Mouse (Mus musculus): ENCODE measurements around the gene Olfr1378. TPM values are rescaled to one million over a fixed set of nuclear protein-coding genes. Genes with fewer than 3 reads are reported as not detected.

The Olfr1378 gene
- polyA plus RNA-seq, 1 experiment from 2014 or later: not detected

DNA sequence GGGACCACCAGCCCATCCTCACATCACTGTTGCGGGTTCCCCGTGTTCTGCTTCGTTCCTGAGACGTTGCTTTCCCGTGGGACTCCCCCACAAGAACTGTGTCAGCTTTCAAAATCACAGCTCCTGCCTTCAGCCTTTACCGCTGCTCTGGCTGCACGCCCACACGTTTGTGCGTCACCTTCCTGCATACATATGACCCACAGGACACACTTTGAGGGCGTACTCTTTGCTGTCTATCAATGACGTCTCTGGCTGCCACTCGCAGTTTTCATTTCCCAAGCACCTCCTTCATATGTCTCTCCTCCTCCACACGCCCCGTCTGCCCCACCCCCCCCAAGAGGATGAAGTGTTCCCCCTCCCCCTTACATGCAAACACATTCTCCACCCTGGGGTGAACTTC is 14.0 kb upstream of the Olfr1378 start:
- H3K27me3 ChIP-seq (ENCODE audit: control insufficient read depth, insufficient read depth, low read depth, low read length): no peaks in the 10 kb centered on the region
- H3K9me3 ChIP-seq (replicated peaks; ENCODE audit: control insufficient read depth, low read length, poor library complexity, severe bottlenecking): no peaks in the 10 kb centered on the region
- no peaks in the 10 kb centered on the region for H3K36me3 ChIP-seq (ENCODE audit: control insufficient read depth, insufficient read depth, low read length)
- H3K4me2 ChIP-seq (ENCODE audit: low read length): no peak overlapping the region
- ATAC-seq: no peak
- H3K4me1 ChIP-seq (ENCODE audit: control insufficient read depth, insufficient read depth, low read length): no peaks in the 10 kb centered on the region
- no peak overlapping the region for H3K27ac ChIP-seq (ENCODE audit: low read length)
- no peak overlapping the region for H3K9ac ChIP-seq (ENCODE audit: low read depth, low read length)
- no peak overlapping the region for H3K4me3 ChIP-seq (ENCODE audit: low read depth, low read length)
- WGBS: 62% methylated on average over 14 of the region's 14 CpGs

DNA sequence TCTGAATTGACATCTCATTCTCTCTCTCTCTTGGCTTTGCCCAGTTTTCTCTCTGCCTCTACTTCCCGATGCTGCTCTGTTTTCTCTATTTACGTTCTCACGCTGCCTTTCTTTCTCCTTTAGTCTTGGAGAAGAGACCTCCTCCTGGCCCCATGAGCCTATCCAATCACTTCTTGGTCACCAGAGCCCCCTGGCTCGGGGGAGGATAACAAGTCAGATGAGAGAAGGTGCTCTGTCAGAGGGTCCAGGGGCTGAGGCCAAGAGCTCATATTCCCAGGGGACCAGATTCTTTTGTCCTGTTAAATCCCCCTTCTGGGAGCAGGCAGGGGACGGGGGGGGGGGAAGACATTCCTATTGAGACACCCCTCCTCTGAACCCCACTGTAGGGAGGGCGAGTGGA is 12.7 kb upstream of the Olfr1378 start, which contains the start of gene Prop1:
TSS of gene Prop1 (minus strand) at position 101 of the 400 bp plus-strand sequence.
- ATAC-seq: no peak
- no peaks in the 10 kb centered on the region for H3K4me1 ChIP-seq (ENCODE audit: control insufficient read depth, insufficient read depth, low read length)
- no peak within 1 kb of the TSS for H3K27ac ChIP-seq (ENCODE audit: low read length)
- WGBS: 66% methylated on average over 6 of the region's 6 CpGs
- no peak within 1 kb of the TSS for H3K4me2 ChIP-seq (ENCODE audit: low read length)
- no peak within 1 kb of the TSS for H3K9ac ChIP-seq (ENCODE audit: low read depth, low read length)
- no peaks in the 10 kb centered on the region for H3K36me3 ChIP-seq (ENCODE audit: control insufficient read depth, insufficient read depth, low read length)
- H3K4me3 ChIP-seq (ENCODE audit: low read depth, low read length): no peak within 1 kb of the TSS
- no peaks in the 10 kb centered on the region for H3K9me3 ChIP-seq (replicated peaks; ENCODE audit: control insufficient read depth, low read length, poor library complexity, severe bottlenecking)
- no peaks in the 10 kb centered on the region for H3K27me3 ChIP-seq (ENCODE audit: control insufficient read depth, insufficient read depth, low read depth, low read length)

DNA sequence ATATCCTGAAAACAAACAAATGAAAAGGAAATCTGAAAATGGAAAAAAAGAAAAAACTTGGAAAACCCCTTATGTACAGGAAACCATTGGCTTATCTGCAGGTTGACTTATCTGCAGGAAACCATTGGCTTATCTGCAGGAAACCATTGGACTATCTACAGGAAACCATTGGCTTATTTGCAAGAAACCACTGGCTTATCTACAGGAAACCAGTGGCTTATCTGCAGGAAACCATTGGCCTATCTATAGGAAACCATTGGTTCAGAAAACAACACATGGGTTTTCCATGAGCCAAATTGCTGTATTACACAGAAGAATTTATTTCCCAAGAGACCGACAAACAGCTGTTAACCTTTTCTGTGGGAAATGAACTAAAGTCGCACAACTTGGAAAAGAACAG is 1.4 kb upstream of the Olfr1378 start:
- H3K4me1 ChIP-seq (ENCODE audit: control insufficient read depth, insufficient read depth, low read length): no peaks in the 10 kb centered on the region
- H3K4me3 ChIP-seq (ENCODE audit: low read depth, low read length): no peak overlapping the region
- no peaks in the 10 kb centered on the region for H3K27me3 ChIP-seq (ENCODE audit: control insufficient read depth, insufficient read depth, low read depth, low read length)
- H3K36me3 ChIP-seq (ENCODE audit: control insufficient read depth, insufficient read depth, low read length): no peaks in the 10 kb centered on the region
- no peak for ATAC-seq
- no peaks in the 10 kb centered on the region for H3K9me3 ChIP-seq (replicated peaks; ENCODE audit: control insufficient read depth, low read length, poor library complexity, severe bottlenecking)
- 86% methylated on average over 2 of the region's 2 CpGs for WGBS
- H3K27ac ChIP-seq (ENCODE audit: low read length): no peak overlapping the region
- no peak overlapping the region for H3K9ac ChIP-seq (ENCODE audit: low read depth, low read length)
- H3K4me2 ChIP-seq (ENCODE audit: low read length): no peak overlapping the region

DNA sequence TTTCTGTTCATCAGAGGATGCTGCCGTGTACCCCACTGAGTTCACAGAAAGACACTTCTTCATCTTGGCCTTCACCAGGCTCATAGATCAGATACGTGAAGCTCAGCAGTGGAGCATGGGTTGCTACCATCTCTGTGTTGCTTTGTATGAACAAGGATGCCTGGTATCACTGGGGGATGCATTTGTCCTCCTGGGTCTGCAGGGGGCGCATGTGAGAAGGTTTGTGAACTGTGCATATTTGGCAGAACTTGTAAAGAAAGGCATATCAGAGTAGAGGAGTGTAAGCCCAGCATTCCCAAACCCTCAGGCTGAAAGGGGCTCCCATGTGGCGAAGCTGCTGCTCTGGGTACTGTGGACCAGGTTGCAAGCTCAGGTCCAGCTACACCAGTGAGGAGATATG is 10.9 kb downstream of the Olfr1378 start:
- Histone ChIP-seq H3K9me3 (replicated peaks; ENCODE audit: control insufficient read depth, low read length, poor library complexity, severe bottlenecking) (no peaks in the 10 kb centered on the region), H3K4me1 (ENCODE audit: control insufficient read depth, insufficient read depth, low read length) (no peaks in the 10 kb centered on the region), H3K4me3 (ENCODE audit: low read depth, low read length) (no peak overlapping the region), H3K9ac (ENCODE audit: low read depth, low read length) (no peak overlapping the region), H3K4me2 (ENCODE audit: low read length) (no peak overlapping the region), H3K27ac (ENCODE audit: low read length) (no peak overlapping the region), H3K27me3 (ENCODE audit: control insufficient read depth, insufficient read depth, low read depth, low read length) (no peaks in the 10 kb centered on the region), H3K36me3 (ENCODE audit: control insufficient read depth, insufficient read depth, low read length) (no peaks in the 10 kb centered on the region)
- WGBS: 65% methylated on average over 4 of the region's 4 CpGs
- ATAC-seq: no peak

DNA sequence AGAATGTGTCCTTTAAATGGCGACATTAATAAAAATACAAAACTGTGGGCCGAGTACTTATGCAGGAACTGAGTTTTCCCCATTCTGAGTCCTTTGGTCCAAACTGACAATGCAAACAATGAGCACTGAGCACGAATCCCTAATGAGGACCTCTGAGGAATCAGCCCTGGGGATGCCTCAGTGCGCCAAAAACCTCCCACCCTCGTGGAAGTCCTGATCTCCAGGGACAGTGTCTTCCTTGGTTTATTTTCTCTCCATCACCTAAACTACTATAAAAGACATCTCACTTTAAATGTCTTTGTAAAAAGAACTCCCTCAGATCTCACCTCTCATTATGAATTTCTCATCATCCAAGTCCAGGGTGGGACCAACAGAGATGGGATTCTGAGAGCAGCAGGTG is 15.3 kb downstream of the Olfr1378 start, which contains the start of gene Olfr1377:
TSS of gene Olfr1377 (plus strand) at position 301 of the 400 bp plus-strand sequence.
- Histone ChIP-seq H3K36me3 (ENCODE audit: control insufficient read depth, insufficient read depth, low read length) (no peaks in the 10 kb centered on the region), H3K9me3 (replicated peaks; ENCODE audit: control insufficient read depth, low read length, poor library complexity, severe bottlenecking) (no peaks in the 10 kb centered on the region), H3K27ac (ENCODE audit: low read length) (no peak within 1 kb of the TSS), H3K4me1 (ENCODE audit: control insufficient read depth, insufficient read depth, low read length) (no peaks in the 10 kb centered on the region), H3K9ac (ENCODE audit: low read depth, low read length) (no peak within 1 kb of the TSS), H3K4me3 (ENCODE audit: low read depth, low read length) (no peak within 1 kb of the TSS), H3K4me2 (ENCODE audit: low read length) (no peak within 1 kb of the TSS), H3K27me3 (ENCODE audit: control insufficient read depth, insufficient read depth, low read depth, low read length) (no peaks in the 10 kb centered on the region)
- no peak for ATAC-seq
- 68% methylated on average over 5 of the region's 5 CpGs for WGBS

DNA sequence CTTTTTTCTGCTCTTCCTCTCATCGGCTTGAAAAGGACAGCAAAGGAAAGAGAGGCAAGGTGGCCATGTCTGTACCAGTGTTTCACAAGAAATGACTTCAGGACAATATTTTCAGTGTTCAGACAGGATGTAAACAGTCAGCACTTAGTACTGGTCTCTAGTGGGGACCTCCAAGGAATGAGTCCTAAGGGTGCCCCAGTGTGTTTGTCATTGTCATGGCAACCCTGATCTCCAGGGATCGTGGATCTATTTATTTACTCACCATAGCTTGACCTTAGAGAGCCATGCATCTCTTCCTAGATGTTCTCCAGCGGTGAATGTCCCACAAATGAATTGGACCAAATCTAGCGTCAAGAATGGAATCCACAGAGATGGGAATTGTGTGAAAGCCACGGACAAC is 37.0 kb downstream of the Olfr1378 start, which contains the start of gene Olfr51:
TSS of gene Olfr51 (plus strand) at position 301 of the 400 bp plus-strand sequence.
- H3K9ac ChIP-seq (ENCODE audit: low read depth, low read length): no peak within 1 kb of the TSS
- 74% methylated on average over 5 of the region's 5 CpGs for WGBS
- H3K27me3 ChIP-seq (ENCODE audit: control insufficient read depth, insufficient read depth, low read depth, low read length): no peaks in the 10 kb centered on the region
- no peak within 1 kb of the TSS for H3K27ac ChIP-seq (ENCODE audit: low read length)
- ATAC-seq: no peak
- no peak within 1 kb of the TSS for H3K4me3 ChIP-seq (ENCODE audit: low read depth, low read length)
- H3K36me3 ChIP-seq (ENCODE audit: control insufficient read depth, insufficient read depth, low read length): no peaks in the 10 kb centered on the region
- H3K9me3 ChIP-seq (replicated peaks; ENCODE audit: control insufficient read depth, low read length, poor library complexity, severe bottlenecking): no peaks in the 10 kb centered on the region; the same call in 1 of the 2 replicates
- H3K4me2 ChIP-seq (ENCODE audit: low read length): no peak within 1 kb of the TSS
- H3K4me1 ChIP-seq (ENCODE audit: control insufficient read depth, insufficient read depth, low read length): no peaks in the 10 kb centered on the region

DNA sequence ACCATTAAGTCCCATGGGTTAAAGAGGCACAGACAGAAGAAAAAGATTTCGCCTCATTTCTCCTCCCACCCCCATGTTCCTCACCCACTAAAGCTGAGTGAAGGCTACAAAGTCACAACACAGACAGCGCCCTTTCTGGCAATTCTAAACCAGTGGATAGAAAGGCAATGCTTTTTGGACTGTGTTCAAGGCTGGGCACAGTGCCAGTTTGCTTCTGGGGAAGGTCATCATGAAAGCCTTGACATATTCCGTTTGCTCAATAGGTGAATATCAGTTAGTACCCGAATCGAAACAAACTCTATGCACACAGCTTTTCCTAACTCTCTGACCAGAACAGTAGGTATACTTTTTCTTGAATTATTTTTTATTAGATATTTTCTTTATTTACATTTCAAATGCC is 45.5 kb downstream of the Olfr1378 start:
- H3K36me3 ChIP-seq (ENCODE audit: control insufficient read depth, insufficient read depth, low read length): no peaks in the 10 kb centered on the region
- no peak overlapping the region for H3K27ac ChIP-seq (ENCODE audit: low read length)
- ATAC-seq: no peak
- H3K4me2 ChIP-seq (ENCODE audit: low read length): no peak overlapping the region
- no peaks in the 10 kb centered on the region for H3K27me3 ChIP-seq (ENCODE audit: control insufficient read depth, insufficient read depth, low read depth, low read length)
- WGBS: 75% methylated on average over 5 of the region's 5 CpGs
- H3K4me1 ChIP-seq (ENCODE audit: control insufficient read depth, insufficient read depth, low read length): no peaks in the 10 kb centered on the region
- H3K9me3 ChIP-seq (replicated peaks; ENCODE audit: control insufficient read depth, low read length, poor library complexity, severe bottlenecking): no peaks in the 10 kb centered on the region
- H3K9ac ChIP-seq (ENCODE audit: low read depth, low read length): no peak overlapping the region
- H3K4me3 ChIP-seq (ENCODE audit: low read depth, low read length): no peak overlapping the region

DNA sequence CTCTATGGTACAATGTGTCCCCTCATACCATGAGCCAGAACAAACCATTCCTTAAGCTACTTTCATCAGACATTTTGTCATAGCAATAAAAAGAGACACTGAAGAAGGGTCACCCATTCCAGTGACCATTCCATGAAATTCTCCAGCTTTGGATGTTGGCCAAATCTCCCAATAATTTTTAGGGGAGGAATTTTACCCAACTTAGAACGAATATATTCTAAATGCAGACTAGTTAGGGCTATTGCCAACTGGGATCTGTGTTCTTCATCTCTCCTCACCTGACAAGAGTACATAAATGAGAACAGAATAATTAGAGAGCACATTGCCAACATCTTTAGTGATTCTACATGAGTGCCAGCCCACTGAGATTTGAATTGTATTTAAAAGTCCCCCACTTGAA is 47.6 kb downstream of the Olfr1378 start, which contains the start of gene Olfr54:
TSS of gene Olfr54 (plus strand) at position 301 of the 400 bp plus-strand sequence.
- no peak for ATAC-seq
- H3K4me2 ChIP-seq (ENCODE audit: low read length): no peak within 1 kb of the TSS
- whole genome bisulfite sequencing: 67% methylated on average over 1 of the region's 1 CpGs

DNA sequence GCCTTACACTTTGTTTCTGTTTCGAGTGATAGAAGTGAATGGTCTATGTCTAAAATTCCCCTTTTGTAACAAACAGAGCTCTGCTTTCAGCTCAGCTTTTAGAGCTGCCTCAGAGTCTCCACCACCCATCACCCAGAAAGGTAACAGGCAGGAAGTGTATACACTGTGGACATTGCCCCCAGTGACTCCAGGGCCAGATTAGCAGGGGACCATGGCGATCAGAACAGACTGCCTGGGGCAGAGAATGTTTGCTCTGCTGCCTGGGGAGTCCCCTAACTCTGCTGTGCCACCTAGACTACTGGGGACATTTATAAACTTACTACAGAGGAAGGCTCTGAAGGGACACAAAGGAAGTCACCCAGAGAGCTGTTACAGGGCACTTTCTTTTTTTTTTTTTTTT is 50.0 kb downstream of the Olfr1378 start:
- ATAC-seq: no peak
- no peaks in the 10 kb centered on the region for H3K9me3 ChIP-seq (replicated peaks; ENCODE audit: control insufficient read depth, low read length, poor library complexity, severe bottlenecking)

More for the DNA sequence above, 47.6 kb downstream of the Olfr1378 start, which contains the start of gene Olfr54:
- no peaks in the 10 kb centered on the region for H3K9me3 ChIP-seq (replicated peaks; ENCODE audit: control insufficient read depth, low read length, poor library complexity, severe bottlenecking)
- no peaks in the 10 kb centered on the region for H3K4me1 ChIP-seq (ENCODE audit: control insufficient read depth, insufficient read depth, low read length)
- no peak within 1 kb of the TSS for H3K27ac ChIP-seq (ENCODE audit: low read length)
- no peak within 1 kb of the TSS for H3K9ac ChIP-seq (ENCODE audit: low read depth, low read length)
- H3K4me3 ChIP-seq (ENCODE audit: low read depth, low read length): no peak within 1 kb of the TSS
- H3K27me3 ChIP-seq (ENCODE audit: control insufficient read depth, insufficient read depth, low read depth, low read length): no peaks in the 10 kb centered on the region
- H3K36me3 ChIP-seq (ENCODE audit: control insufficient read depth, insufficient read depth, low read length): no peaks in the 10 kb centered on the region

More for the DNA sequence above, 50.0 kb downstream of the Olfr1378 start:
- H3K9ac ChIP-seq (ENCODE audit: low read depth, low read length): no peak overlapping the region
- no peaks in the 10 kb centered on the region for H3K36me3 ChIP-seq (ENCODE audit: control insufficient read depth, insufficient read depth, low read length)
- no peaks in the 10 kb centered on the region for H3K4me1 ChIP-seq (ENCODE audit: control insufficient read depth, insufficient read depth, low read length)
- no peak overlapping the region for H3K4me2 ChIP-seq (ENCODE audit: low read length)
- H3K27me3 ChIP-seq (ENCODE audit: control insufficient read depth, insufficient read depth, low read depth, low read length): no peaks in the 10 kb centered on the region
- no peak overlapping the region for H3K27ac ChIP-seq (ENCODE audit: low read length)
- 51% methylated on average over 2 of the region's 2 CpGs for whole genome bisulfite sequencing
- H3K4me3 ChIP-seq (ENCODE audit: low read depth, low read length): no peak overlapping the region
